Mouse (Mus musculus): ENCODE data around the gene Ap4b1.

Ap4b1 gene

GRCm38 (mm10) chr3:103853804-103854203 is 44.5 kb downstream of the Ap4b1 start:
- DNase-seq (ENCODE audit: extremely low spot score, low spot score): no peak

- no peak for DNase-seq (ENCODE audit: extremely low spot score, low spot score)
Measured at GRCm38 (mm10) chr3:103857036-103857805, 47.9 kb downstream of the Ap4b1 start.

- DNase-seq (ENCODE audit: extremely low spot score, low spot score): no peak
Measured at GRCm38 (mm10) chr3:103857977-103858563, 48.8 kb downstream of the Ap4b1 start.

- no peak for DNase-seq (ENCODE audit: extremely low spot score, low spot score)
Measured at GRCm38 (mm10) chr3:103858881-103859801, 49.8 kb downstream of the Ap4b1 start, which contains the start of gene Ptpn22. Gene Ptpn22 (plus strand): TSS chr3:103859795.

- no peak for DNase-seq (ENCODE audit: extremely low spot score, low spot score)
Measured at GRCm38 (mm10) chr3:103859851-103860391, 50.6 kb downstream of the Ap4b1 start.

- DNase-seq (ENCODE audit: extremely low spot score, low spot score): no peak
Measured at GRCm38 (mm10) chr3:103862721-103863220, 53.5 kb downstream of the Ap4b1 start.

- DNase-seq (ENCODE audit: extremely low spot score, low spot score): no peak
Measured at GRCm38 (mm10) chr3:103864200-103864599, 54.9 kb downstream of the Ap4b1 start.

- no peak for DNase-seq (ENCODE audit: extremely low spot score, low spot score)
Measured at GRCm38 (mm10) chr3:103867424-103867971, 58.2 kb downstream of the Ap4b1 start.

- no peak for DNase-seq (ENCODE audit: extremely low spot score, low spot score)
Measured at GRCm38 (mm10) chr3:103868008-103868407, 58.7 kb downstream of the Ap4b1 start.

All from neural tube, embryonic 10.5 days (tissue).